Mouse (Mus musculus): ENCODE measurements around the gene Kdm8. TPM values are rescaled to one million over a fixed set of nuclear protein-coding genes. Genes with fewer than 3 reads are reported as not detected.

Gene Kdm8
- polyA plus RNA-seq (2011; ENCODE audit: insufficient read length, low read depth, missing spikeins) = 3.7 and 4.1 TPM in 2 replicates

DNA sequence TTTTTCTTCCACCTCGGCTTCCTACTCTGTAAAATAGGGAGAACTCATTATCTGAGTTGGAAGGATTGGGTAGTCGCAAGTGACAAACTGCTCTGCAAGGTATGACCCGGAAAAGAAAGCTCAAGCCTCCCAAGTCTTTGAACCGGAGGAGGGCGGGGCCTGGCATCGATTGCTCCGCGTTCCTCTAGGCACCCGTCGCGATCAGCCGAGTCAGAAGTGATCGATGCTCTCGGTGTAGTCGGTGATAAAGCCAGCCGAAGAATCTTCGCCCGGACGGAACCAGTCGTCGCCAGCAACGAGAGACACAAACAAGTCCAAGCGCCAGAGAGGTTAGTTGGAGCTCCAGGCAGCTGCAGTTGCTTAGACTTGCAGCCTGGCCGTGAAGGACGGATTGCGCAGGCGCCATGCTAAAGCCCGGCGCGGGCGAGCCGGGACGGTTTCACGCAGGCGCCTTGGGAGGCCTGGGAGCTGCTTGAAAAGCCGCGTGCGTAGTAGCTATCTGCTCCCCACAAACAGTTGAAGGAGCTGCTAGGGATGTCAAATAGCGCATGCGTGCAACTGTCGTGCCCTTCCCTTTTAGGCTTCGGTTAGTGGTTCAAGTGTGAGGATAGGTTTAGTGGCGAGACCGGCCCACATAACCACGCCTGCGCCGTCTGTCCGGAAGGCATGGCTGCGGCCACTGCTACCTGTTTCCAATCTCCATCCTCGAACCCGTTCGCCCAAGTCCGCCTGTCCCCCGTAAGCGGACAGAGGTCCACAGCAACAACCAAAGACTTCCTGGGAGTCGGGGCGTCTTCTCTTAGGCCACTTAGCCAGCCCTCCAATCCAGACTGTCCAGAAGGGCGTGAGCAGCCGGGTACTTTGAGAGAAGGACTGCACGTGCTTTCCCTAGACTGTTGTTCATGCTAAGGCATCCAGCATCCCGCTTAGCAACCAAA, at the start of gene Kdm8:
Gene Kdm8 (plus strand): TSS at position 213 of the 938 bp plus-strand sequence.
- peaks cover 6% of the 10 kb centered on the region; the same call in 1 of the 2 replicates for H3K4me1 ChIP-seq (ENCODE audit: control insufficient read depth, insufficient read depth, low read length)
- H3K4me3 ChIP-seq (ENCODE audit: insufficient read depth, low read length) = peak within 1 kb of the TSS; percentile 57
- peak within 1 kb of the TSS; percentile 93 for H3K27ac ChIP-seq (ENCODE audit: insufficient read depth, low read length)
- TF ChIP-seq CTCF (IDR thresholded peaks at IDR 0.05; ENCODE audit: borderline replicate concordance, insufficient read depth, low read length) = no peak
- TF ChIP-seq POLR2A (IDR thresholded peaks at IDR 0.05; ENCODE audit: low read depth, low read length) = peak; percentile 82

DNA sequence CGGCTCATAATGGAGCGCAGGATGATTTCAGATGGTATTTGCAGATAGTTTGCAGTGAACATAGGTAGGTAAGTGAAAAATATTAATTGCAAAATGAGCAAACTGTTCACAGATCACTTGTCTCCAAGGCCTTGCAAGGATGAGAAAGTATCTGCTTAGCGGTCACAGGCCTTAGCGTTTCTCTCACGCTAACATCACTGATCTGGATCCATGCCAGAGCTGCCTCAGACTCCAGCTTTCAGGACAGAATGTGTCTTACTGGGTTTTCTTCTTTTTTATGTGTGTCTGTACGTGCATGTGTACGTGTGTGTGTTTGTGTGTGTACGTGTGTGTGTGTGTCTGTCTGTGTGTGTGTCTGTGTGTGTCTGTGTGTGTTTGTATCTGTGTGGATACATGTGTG, 46.4 kb upstream of the Kdm8 start:
- TF ChIP-seq CTCF (IDR thresholded peaks at IDR 0.05; ENCODE audit: borderline replicate concordance, insufficient read depth, low read length) (no peak), POLR2A (IDR thresholded peaks at IDR 0.05; ENCODE audit: low read depth, low read length) (no peak)
- Histone ChIP-seq H3K4me1 (ENCODE audit: control insufficient read depth, insufficient read depth, low read length) (no peaks in the 10 kb centered on the region), H3K27ac (ENCODE audit: insufficient read depth, low read length) (no peak overlapping the region), H3K4me3 (ENCODE audit: insufficient read depth, low read length) (no peak overlapping the region)

DNA sequence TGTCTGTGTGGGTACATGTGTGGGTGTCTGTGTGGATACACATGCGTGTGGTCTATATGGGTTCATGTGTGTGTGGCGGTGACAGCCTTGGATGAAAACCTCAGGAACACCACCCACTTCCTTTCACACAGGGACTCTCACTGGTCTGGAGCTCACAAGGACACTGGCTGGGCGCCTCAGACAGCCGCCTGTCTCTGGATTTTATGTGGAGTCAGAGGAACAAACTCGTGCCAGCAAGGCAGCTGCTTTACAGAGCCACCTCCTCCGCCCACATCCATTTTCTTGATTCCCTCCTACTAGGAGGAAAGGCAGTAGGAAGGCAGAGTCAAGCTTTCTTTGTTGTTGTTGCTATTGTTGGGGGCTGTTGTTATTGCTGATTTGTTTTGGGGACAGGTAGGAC, 45.8 kb upstream of the Kdm8 start:
- no peaks in the 10 kb centered on the region for H3K4me1 ChIP-seq (ENCODE audit: control insufficient read depth, insufficient read depth, low read length)
- no peak overlapping the region for H3K27ac ChIP-seq (ENCODE audit: insufficient read depth, low read length)
- TF ChIP-seq POLR2A (IDR thresholded peaks at IDR 0.05; ENCODE audit: low read depth, low read length) = no peak
- TF ChIP-seq CTCF (IDR thresholded peaks at IDR 0.05; ENCODE audit: borderline replicate concordance, insufficient read depth, low read length) = no peak
- no peak overlapping the region for H3K4me3 ChIP-seq (ENCODE audit: insufficient read depth, low read length)

DNA sequence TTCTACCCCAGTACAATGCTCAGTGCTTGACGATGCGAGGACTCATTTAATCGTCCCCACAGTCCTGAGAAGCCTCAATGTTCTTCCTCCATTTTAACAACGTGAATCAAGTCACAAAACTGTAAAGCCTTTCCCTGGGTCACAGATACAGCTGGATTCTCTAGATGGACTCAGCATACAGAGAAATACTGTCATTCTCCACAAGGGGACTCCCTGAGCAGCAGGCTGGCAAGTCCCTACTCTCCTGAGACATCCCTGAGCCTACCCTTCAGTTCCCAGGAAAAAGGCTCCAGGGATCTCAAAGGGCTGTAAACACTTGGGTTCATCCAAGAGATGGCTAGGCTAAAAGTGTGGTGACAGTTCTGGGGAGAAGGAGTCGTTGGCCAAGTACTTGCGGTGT, 37.3 kb upstream of the Kdm8 start:
- Histone ChIP-seq H3K4me1 (ENCODE audit: control insufficient read depth, insufficient read depth, low read length) (no peaks in the 10 kb centered on the region), H3K27ac (ENCODE audit: insufficient read depth, low read length) (no peak overlapping the region), H3K4me3 (ENCODE audit: insufficient read depth, low read length) (no peak overlapping the region)
- TF ChIP-seq CTCF (IDR thresholded peaks at IDR 0.05; ENCODE audit: borderline replicate concordance, insufficient read depth, low read length) (no peak), POLR2A (IDR thresholded peaks at IDR 0.05; ENCODE audit: low read depth, low read length) (no peak)

DNA sequence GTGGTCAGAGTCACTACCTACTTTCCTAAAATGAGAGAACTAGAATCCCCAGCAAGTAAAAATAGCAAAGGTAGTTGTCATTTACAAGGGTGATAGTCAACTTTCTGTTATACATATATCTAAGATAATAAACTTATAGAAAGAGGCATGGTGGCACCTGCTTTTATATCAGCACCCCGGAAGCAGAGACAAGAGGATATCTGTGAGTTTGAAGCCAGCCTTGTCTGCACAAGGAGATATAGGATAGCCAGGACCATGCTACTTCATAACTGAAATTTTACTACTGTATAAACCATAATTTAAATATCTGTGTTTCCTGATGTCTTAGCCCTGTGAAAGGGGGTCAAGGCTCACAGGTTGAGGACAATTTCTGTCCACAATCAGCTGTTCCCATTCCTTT, 29.4 kb upstream of the Kdm8 start:
- Histone ChIP-seq H3K4me3 (ENCODE audit: insufficient read depth, low read length) (no peak overlapping the region), H3K27ac (ENCODE audit: insufficient read depth, low read length) (no peak overlapping the region), H3K4me1 (ENCODE audit: control insufficient read depth, insufficient read depth, low read length) (no peaks in the 10 kb centered on the region)
- no peak for TF ChIP-seq CTCF (IDR thresholded peaks at IDR 0.05; ENCODE audit: borderline replicate concordance, insufficient read depth, low read length)
- no peak for TF ChIP-seq POLR2A (IDR thresholded peaks at IDR 0.05; ENCODE audit: low read depth, low read length)

DNA sequence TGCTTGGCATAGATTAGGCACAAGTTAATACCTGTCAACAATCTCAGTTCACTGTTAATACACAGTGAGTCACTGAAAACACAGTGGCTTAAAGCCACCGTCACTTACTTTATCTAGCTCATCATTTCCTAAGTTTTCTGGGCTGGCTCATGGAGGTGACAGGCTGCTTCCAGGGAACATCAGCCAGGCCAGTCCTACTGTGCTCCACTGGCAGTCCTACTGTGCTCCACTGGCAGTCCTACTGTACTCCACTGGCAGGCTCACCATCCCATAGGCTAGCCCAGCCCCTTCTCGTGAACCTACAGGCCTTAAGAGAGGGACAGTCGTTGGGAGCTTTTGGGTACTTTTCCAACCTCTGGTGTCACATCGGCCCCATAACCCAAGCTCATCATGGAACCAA, 28.7 kb upstream of the Kdm8 start:
- H3K4me3 ChIP-seq (ENCODE audit: insufficient read depth, low read length) = no peak overlapping the region
- no peak overlapping the region for H3K27ac ChIP-seq (ENCODE audit: insufficient read depth, low read length)
- H3K4me1 ChIP-seq (ENCODE audit: control insufficient read depth, insufficient read depth, low read length) = no peaks in the 10 kb centered on the region
- no peak for TF ChIP-seq CTCF (IDR thresholded peaks at IDR 0.05; ENCODE audit: borderline replicate concordance, insufficient read depth, low read length)
- no peak for TF ChIP-seq POLR2A (IDR thresholded peaks at IDR 0.05; ENCODE audit: low read depth, low read length)

DNA sequence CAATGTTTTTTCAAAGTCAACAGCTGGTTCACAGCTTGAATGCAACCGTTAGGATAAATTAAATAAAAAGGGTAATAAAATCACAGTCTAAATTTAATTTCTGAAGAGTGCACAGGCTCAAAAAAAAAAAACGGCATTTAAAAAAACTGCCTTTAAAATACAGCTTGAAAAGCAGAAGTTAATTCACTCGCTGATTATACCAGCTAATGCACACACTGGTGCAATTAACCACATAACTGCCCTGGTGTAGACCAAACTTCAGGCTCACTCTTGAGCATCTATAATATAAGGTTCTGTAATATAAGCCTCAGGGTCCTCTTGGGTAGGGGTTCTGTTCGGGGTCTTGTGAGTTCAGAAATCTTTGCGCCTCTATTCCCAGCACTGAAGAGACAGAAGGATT, 27.7 kb upstream of the Kdm8 start:
- H3K4me3 ChIP-seq (ENCODE audit: insufficient read depth, low read length) = no peak overlapping the region
- no peaks in the 10 kb centered on the region for H3K4me1 ChIP-seq (ENCODE audit: control insufficient read depth, insufficient read depth, low read length)
- TF ChIP-seq POLR2A (IDR thresholded peaks at IDR 0.05; ENCODE audit: low read depth, low read length) (no peak), CTCF (IDR thresholded peaks at IDR 0.05; ENCODE audit: borderline replicate concordance, insufficient read depth, low read length) (no peak)
- H3K27ac ChIP-seq (ENCODE audit: insufficient read depth, low read length) = no peak overlapping the region

DNA sequence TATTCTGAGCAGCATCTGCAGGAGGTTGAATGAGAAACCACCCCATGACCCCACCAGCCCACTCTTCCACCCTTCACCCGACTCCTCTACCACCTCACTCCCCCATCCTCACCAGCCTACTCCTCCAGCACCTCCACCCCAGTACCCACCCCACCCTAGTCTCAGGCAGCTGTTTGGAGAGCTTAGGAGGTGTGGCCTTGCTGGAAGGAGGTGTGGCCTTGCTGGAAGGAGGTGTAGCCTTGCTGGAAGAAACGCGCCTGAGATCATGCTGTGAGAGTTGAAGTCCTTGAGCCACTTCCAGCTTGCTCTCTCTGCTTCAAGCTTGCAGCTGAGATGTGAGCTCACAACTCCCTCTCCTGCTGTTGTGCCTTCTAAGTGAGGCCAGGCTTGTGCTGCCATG, 26.1 kb upstream of the Kdm8 start:
- Histone ChIP-seq H3K4me1 (ENCODE audit: control insufficient read depth, insufficient read depth, low read length) (no peaks in the 10 kb centered on the region), H3K27ac (ENCODE audit: insufficient read depth, low read length) (no peak overlapping the region), H3K4me3 (ENCODE audit: insufficient read depth, low read length) (no peak overlapping the region)
- TF ChIP-seq POLR2A (IDR thresholded peaks at IDR 0.05; ENCODE audit: low read depth, low read length) (no peak), CTCF (IDR thresholded peaks at IDR 0.05; ENCODE audit: borderline replicate concordance, insufficient read depth, low read length) (no peak)

DNA sequence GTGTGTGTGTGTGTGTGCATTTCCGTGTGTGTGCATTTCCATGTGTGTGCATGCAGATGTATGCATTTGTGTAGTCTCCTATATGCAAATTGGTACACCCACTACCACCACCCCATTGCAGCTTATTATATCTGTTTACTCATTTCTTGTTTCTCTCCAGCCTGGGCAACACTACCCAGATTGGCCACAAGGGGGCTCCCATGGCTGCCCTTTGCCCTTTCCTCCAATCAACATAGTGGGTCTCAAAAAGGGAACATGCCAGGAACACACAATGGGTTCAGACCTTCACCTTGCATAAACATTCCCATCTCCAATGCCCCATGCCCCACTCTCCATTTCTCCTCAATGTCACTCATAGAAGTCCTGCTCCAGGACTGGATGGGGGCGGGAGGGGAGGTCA, 24.3 kb upstream of the Kdm8 start:
- no peaks in the 10 kb centered on the region for H3K4me1 ChIP-seq (ENCODE audit: control insufficient read depth, insufficient read depth, low read length)
- TF ChIP-seq POLR2A (IDR thresholded peaks at IDR 0.05; ENCODE audit: low read depth, low read length) = no peak
- no peak for TF ChIP-seq CTCF (IDR thresholded peaks at IDR 0.05; ENCODE audit: borderline replicate concordance, insufficient read depth, low read length)
- no peak overlapping the region for H3K4me3 ChIP-seq (ENCODE audit: insufficient read depth, low read length)
- H3K27ac ChIP-seq (ENCODE audit: insufficient read depth, low read length) = no peak overlapping the region

DNA sequence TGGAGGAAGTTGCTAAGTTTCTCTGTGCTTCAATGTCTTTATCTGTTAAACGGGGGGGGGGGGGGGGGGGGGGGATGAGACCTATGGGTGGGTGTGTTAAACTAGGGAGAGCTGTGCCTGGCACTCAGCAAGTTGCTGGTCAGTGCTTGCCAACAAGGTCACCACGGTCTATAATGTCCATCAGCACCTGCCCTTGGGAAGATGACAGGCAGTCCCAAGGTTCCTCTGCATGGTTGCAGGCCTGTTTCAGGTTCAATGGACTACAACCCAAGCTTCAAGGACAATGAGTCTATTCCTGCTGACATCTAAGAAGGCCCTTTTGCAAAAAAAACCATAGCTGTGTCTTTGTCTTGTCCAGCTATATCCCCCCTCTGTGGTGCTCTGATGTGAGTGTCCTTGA, 22.6 kb upstream of the Kdm8 start:
- Histone ChIP-seq H3K4me3 (ENCODE audit: insufficient read depth, low read length) (no peak overlapping the region), H3K27ac (ENCODE audit: insufficient read depth, low read length) (no peak overlapping the region), H3K4me1 (ENCODE audit: control insufficient read depth, insufficient read depth, low read length) (no peaks in the 10 kb centered on the region)
- TF ChIP-seq CTCF (IDR thresholded peaks at IDR 0.05; ENCODE audit: borderline replicate concordance, insufficient read depth, low read length) (no peak), POLR2A (IDR thresholded peaks at IDR 0.05; ENCODE audit: low read depth, low read length) (no peak)

Data from embryonic fibroblast, embryonic 13.5 days (primary cell).